Mouse (Mus musculus): Measurements from ENCODE around the gene Gas7. TPM values are rescaled to one million over a fixed set of nuclear protein-coding genes. Genes with fewer than 3 reads are reported as not detected.

Gas7 gene
- 10.2 and 10.5 TPM in 2 replicates for polyA plus RNA-seq (2015; fragmentation: Nextera tagmentation; extraction: Ambion mirVana)

DNA sequence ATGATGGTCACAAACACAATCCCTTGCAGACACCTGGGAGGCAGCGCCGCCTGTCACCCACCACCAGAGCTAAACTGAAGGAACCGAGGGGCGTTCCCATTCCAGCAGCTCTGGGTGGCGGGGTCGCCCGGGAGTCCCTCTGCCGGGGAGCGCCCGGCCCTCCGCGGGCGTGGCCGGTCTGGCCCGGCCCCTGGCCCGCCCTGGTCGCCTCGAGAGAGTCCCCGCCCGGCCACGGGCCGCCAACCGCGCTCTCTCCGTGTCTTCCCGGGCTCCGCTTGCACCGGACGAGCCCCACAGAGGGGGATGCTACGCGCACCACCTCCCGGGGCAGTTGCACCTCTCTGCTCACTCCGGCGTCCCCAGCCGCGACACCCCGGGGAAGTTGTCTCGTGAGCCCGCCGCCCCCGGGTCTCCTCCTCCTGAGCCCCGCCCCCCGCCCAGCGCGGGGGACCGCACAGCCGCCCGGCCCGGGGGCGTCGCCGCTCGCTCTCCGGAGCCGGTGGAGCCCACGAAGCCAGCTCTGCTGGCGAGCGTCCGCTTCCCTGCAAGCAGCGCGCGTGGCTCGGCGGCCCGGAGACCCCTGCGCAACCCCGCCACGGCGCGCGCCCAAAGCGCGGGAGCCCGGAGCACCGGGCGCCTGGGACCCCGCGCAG lies at the start of gene Gas7:
Gene Gas7 (plus strand): TSS at position 564 of the 653 bp plus-strand sequence.
- TF ChIP-seq CTCF (IDR thresholded peaks at IDR 0.05; ENCODE audit: low read depth) = peak; percentile 31; the same call in 1 of the 2 replicates
- under 1% methylated on average over 73 of the region's 78 CpGs for WGBS
- peak within 1 kb of the TSS; percentile 75 for H3K4me3 ChIP-seq (replicated peaks; ENCODE audit: low read depth, low read length)
- peak within 1 kb of the TSS; percentile 72 for H3K9ac ChIP-seq (ENCODE audit: low read depth, low read length)
- H3K4me2 ChIP-seq (ENCODE audit: low read length) = peak within 1 kb of the TSS; percentile 99
- peak within 1 kb of the TSS; percentile 57; the same call in 1 of the 2 replicates for H3K27ac ChIP-seq
- H3K4me1 ChIP-seq (replicated peaks; ENCODE audit: insufficient read depth, low read length) = no peaks in the 10 kb centered on the region
- no peaks in the 10 kb centered on the region for H3K9me3 ChIP-seq (replicated peaks; ENCODE audit: low read length)
- H3K27me3 ChIP-seq (ENCODE audit: insufficient read depth, low read length) = no peaks in the 10 kb centered on the region
- H3K36me3 ChIP-seq (ENCODE audit: insufficient read depth, low read length) = no peaks in the 10 kb centered on the region
- peak; percentile 87 for ATAC-seq (replicated peaks; ENCODE audit: low FRiP score, low read depth)
- peak; percentile 84 for DNase-seq (ENCODE audit: low spot score)

DNA sequence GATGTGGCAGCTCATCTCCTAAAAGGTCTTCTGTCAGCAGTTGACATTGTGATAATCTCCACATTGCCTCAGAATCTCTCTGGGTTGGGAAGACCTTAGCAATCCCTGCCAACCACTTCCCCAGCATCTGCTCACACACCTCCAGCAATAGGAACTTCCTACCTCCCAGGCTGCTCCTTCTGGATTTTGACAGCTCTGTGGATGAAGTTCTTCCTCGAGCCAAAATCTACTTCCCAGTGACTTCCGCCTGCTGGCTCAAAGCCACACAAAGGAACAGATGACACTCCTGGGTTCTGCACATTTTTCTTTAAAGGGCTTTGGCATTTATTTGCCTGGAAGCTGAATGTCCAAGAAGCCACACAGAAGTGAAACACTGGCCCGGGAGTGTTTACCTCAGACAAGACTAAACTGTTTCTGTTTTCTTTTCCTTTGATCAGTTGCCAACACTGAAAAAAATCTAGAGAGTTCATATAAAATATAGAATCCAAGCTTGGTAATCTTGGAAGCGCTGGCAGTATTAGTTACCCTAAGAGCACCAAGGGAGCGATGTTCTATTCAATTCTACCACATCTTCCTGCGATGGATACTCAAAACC lies 40.8 kb upstream of the Gas7 start:
- H3K4me1 ChIP-seq (replicated peaks; ENCODE audit: insufficient read depth, low read length) = peaks cover 2% of the 10 kb centered on the region; the same call in 1 of the 2 replicates
- 63% methylated on average over 6 of the region's 6 CpGs for WGBS
- H3K27me3 ChIP-seq (ENCODE audit: insufficient read depth, low read length) = no peaks in the 10 kb centered on the region
- no peaks in the 10 kb centered on the region for H3K9me3 ChIP-seq (replicated peaks; ENCODE audit: low read length)
- no peak for TF ChIP-seq CTCF (IDR thresholded peaks at IDR 0.05; ENCODE audit: low read depth)
- no peak overlapping the region for H3K4me2 ChIP-seq (ENCODE audit: low read length)
- ATAC-seq (replicated peaks; ENCODE audit: low FRiP score, low read depth) = no peak
- H3K9ac ChIP-seq (ENCODE audit: low read depth, low read length) = no peak overlapping the region
- no peak overlapping the region for H3K27ac ChIP-seq
- no peaks in the 10 kb centered on the region for H3K36me3 ChIP-seq (ENCODE audit: insufficient read depth, low read length)
- DNase-seq (ENCODE audit: low spot score) = peak; percentile 10
- no peak overlapping the region for H3K4me3 ChIP-seq (replicated peaks; ENCODE audit: low read depth, low read length)

DNA sequence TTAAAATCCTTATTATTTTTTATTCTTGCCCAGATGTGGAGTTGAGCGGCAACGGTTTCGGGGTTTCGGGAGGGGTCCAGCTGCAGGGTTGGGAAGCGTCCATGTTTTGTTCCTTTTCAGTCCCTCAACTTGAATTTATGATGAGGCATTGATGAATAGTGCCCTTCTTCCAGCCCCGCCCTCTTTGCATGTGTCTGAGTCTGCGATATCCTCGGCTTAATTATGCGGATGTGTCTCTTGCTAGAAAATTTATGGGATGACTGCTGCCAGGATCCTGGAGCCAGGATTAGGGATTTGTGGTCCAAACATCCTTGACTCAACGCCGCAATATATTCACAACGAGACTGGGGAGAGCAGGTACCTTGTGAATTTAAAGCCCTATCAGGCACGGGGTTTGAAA lies 31.7 kb upstream of the Gas7 start:
- no peak for DNase-seq (ENCODE audit: low spot score)
- no peaks in the 10 kb centered on the region for H3K4me1 ChIP-seq (replicated peaks; ENCODE audit: insufficient read depth, low read length)
- no peak overlapping the region for H3K4me2 ChIP-seq (ENCODE audit: low read length)
- no peak overlapping the region for H3K9ac ChIP-seq (ENCODE audit: low read depth, low read length)
- no peak overlapping the region for H3K4me3 ChIP-seq (replicated peaks; ENCODE audit: low read depth, low read length)
- WGBS = 70% methylated on average over 13 of the region's 13 CpGs
- no peak for ATAC-seq (replicated peaks; ENCODE audit: low FRiP score, low read depth)
- H3K36me3 ChIP-seq (ENCODE audit: insufficient read depth, low read length) = no peaks in the 10 kb centered on the region
- H3K27ac ChIP-seq = no peak overlapping the region
- no peaks in the 10 kb centered on the region for H3K27me3 ChIP-seq (ENCODE audit: insufficient read depth, low read length)
- no peaks in the 10 kb centered on the region for H3K9me3 ChIP-seq (replicated peaks; ENCODE audit: low read length)
- TF ChIP-seq CTCF (IDR thresholded peaks at IDR 0.05; ENCODE audit: low read depth) = no peak

DNA sequence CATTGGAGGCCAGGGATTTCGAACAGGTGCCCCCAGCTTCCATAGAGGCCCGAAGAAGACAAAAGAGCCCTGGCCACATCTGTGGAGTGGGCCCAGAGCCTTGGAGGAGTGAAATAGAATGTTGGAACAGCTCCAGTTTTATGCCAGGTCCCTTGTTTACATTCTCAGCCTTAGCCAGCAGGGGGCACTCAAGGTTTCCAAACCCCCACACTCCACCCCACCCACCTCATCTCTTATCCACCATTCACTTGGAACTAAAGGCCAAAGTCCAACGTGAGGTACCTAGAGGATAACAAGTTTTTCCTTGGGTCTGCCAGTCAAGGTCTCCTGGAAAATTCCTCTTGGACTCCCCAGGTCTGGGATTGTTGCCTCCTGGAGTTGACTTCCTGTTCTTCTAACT lies 27.0 kb upstream of the Gas7 start:
- Histone ChIP-seq H3K4me1 (replicated peaks; ENCODE audit: insufficient read depth, low read length) (no peaks in the 10 kb centered on the region), H3K27ac (no peak overlapping the region), H3K9me3 (replicated peaks; ENCODE audit: low read length) (no peaks in the 10 kb centered on the region), H3K4me2 (ENCODE audit: low read length) (no peak overlapping the region), H3K27me3 (ENCODE audit: insufficient read depth, low read length) (no peaks in the 10 kb centered on the region), H3K4me3 (replicated peaks; ENCODE audit: low read depth, low read length) (no peak overlapping the region), H3K36me3 (ENCODE audit: insufficient read depth, low read length) (no peaks in the 10 kb centered on the region), H3K9ac (ENCODE audit: low read depth, low read length) (no peak overlapping the region)
- 38% methylated on average over 3 of the region's 3 CpGs for WGBS
- TF ChIP-seq CTCF (IDR thresholded peaks at IDR 0.05; ENCODE audit: low read depth) = peak; percentile 64
- DNase-seq (ENCODE audit: low spot score) (peak; percentile 31), ATAC-seq (replicated peaks; ENCODE audit: low FRiP score, low read depth) (no peak)

DNA sequence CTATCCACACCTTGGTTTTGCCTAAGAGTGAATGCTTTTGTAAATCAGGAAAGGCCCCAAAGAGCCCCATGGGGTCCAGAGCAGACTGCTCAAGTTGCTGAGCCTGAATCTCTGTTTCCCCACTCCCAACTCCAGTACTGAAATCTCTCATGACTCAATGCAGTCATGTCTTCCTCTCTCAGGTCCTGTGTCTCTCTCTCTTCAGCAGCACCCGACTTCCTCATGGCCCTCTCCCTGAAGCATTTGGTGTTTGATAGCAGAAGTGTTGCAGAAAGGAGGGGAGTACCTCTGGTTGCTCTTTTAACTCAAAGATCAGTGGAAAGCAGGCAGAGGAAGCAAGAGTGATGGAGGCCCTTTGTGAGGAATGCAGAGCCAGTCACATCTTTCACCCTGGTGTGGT lies 25.4 kb upstream of the Gas7 start:
- no peak overlapping the region for H3K4me2 ChIP-seq (ENCODE audit: low read length)
- ATAC-seq (replicated peaks; ENCODE audit: low FRiP score, low read depth) (no peak), DNase-seq (ENCODE audit: low spot score) (no peak)
- no peak overlapping the region for H3K4me3 ChIP-seq (replicated peaks; ENCODE audit: low read depth, low read length)
- H3K36me3 ChIP-seq (ENCODE audit: insufficient read depth, low read length) = no peaks in the 10 kb centered on the region
- H3K27ac ChIP-seq = no peak overlapping the region
- H3K9me3 ChIP-seq (replicated peaks; ENCODE audit: low read length) = no peaks in the 10 kb centered on the region
- no peak overlapping the region for H3K9ac ChIP-seq (ENCODE audit: low read depth, low read length)
- H3K4me1 ChIP-seq (replicated peaks; ENCODE audit: insufficient read depth, low read length) = no peaks in the 10 kb centered on the region
- WGBS = 40% methylated on average over 1 of the region's 1 CpGs
- TF ChIP-seq CTCF (IDR thresholded peaks at IDR 0.05; ENCODE audit: low read depth) = no peak
- no peaks in the 10 kb centered on the region for H3K27me3 ChIP-seq (ENCODE audit: insufficient read depth, low read length)

DNA sequence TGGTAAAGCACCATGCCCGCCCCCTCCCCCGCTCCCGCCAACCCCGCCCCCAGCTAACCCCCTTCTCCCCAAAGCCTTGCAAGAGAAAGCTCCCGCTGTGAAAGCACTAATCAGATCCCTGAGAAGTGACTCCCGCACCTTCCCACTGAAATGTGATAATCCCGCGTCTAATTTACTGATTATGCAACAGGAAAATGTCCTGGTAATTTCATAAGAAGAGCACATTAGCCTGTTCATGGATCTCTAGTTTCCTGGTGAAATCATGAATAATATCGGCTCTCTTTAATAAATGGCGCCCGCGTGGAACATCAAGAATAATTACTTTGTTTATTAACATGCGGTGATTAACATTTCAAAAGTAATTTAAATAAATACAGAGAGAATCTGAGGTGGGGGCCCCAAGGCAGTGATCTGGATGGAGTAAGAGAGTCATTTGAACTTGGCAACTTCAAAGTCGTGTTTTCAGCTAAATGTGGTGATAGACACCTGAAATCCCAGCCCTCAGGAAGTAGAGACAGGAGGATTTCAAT lies 24.1 kb upstream of the Gas7 start:
- no peak overlapping the region for H3K27ac ChIP-seq
- H3K4me1 ChIP-seq (replicated peaks; ENCODE audit: insufficient read depth, low read length) = no peaks in the 10 kb centered on the region
- H3K27me3 ChIP-seq (ENCODE audit: insufficient read depth, low read length) = no peaks in the 10 kb centered on the region
- DNase-seq (ENCODE audit: low spot score) = no peak
- no peak for ATAC-seq (replicated peaks; ENCODE audit: low FRiP score, low read depth)
- H3K36me3 ChIP-seq (ENCODE audit: insufficient read depth, low read length) = no peaks in the 10 kb centered on the region
- 32% methylated on average over 14 of the region's 14 CpGs for WGBS
- H3K4me3 ChIP-seq (replicated peaks; ENCODE audit: low read depth, low read length) = no peak overlapping the region
- no peak overlapping the region for H3K9ac ChIP-seq (ENCODE audit: low read depth, low read length)
- H3K4me2 ChIP-seq (ENCODE audit: low read length) = no peak overlapping the region
- TF ChIP-seq CTCF (IDR thresholded peaks at IDR 0.05; ENCODE audit: low read depth) = no peak
- no peaks in the 10 kb centered on the region for H3K9me3 ChIP-seq (replicated peaks; ENCODE audit: low read length)

All from kidney, postnatal 0 days (tissue).